Mouse (Mus musculus) erythroblast, embryonic 14.5 days (primary cell): ENCODE data around the gene Nr5a2. TPM values are rescaled to one million over a fixed set of nuclear protein-coding genes. Genes with fewer than 3 reads are reported as not detected.
"Not testable (repeated sequence)": the region's sequence is repeated elsewhere in the genome, so short reads cannot be mapped to it uniquely, and the experiment has no call there.

ENCODE experiments used
- H3K27me3 ChIP-seq: 2 replicates; pipeline ENCODE4 v1.6.1; 2012; ENCODE audit warnings: inconsistent platforms; ENCODE audit not compliant: control insufficient read depth
- H3K36me3 ChIP-seq: 2 replicates; pipeline ENCODE4 v1.6.1; 2012; ENCODE audit warnings: mild to moderate bottlenecking, inconsistent platforms; ENCODE audit not compliant: control insufficient read depth
- H3K4me1 ChIP-seq: 2 replicates; pipeline ENCODE4 v1.6.1; 2012; ENCODE audit warnings: inconsistent platforms; ENCODE audit not compliant: control insufficient read depth
- H3K4me3 ChIP-seq: replicated peaks from 2 replicates; pipeline ENCODE3; 2012; ENCODE audit warnings: moderate library complexity, mild to moderate bottlenecking, inconsistent platforms
- H3K9me3 ChIP-seq: 2 replicates; pipeline ENCODE4 v1.6.1; 2012; ENCODE audit warnings: low read length, inconsistent platforms, mixed read lengths; ENCODE audit not compliant: control insufficient read depth
- GATA1 ChIP-seq: IDR thresholded peaks from 2 replicates; pipeline ENCODE4 v1.6.1; 2012; ENCODE audit warnings: low read length, inconsistent platforms, mixed read lengths
- TAL1 ChIP-seq: IDR thresholded peaks from 3 replicates; pipeline ENCODE4 v1.6.1; 2012; ENCODE audit warnings: low read length, inconsistent platforms, mixed read lengths
- polyA plus RNA-seq: library from polyadenylated mRNA; stranded (reverse); fragments of >175 nt; gene quantifications from 2 replicates; pipeline ENCODE4 v1.2.3, GENCODE M21; 2012

Nr5a2 gene
- polyA plus RNA-seq, 1 experiment: 0.06 TPM

DNA sequence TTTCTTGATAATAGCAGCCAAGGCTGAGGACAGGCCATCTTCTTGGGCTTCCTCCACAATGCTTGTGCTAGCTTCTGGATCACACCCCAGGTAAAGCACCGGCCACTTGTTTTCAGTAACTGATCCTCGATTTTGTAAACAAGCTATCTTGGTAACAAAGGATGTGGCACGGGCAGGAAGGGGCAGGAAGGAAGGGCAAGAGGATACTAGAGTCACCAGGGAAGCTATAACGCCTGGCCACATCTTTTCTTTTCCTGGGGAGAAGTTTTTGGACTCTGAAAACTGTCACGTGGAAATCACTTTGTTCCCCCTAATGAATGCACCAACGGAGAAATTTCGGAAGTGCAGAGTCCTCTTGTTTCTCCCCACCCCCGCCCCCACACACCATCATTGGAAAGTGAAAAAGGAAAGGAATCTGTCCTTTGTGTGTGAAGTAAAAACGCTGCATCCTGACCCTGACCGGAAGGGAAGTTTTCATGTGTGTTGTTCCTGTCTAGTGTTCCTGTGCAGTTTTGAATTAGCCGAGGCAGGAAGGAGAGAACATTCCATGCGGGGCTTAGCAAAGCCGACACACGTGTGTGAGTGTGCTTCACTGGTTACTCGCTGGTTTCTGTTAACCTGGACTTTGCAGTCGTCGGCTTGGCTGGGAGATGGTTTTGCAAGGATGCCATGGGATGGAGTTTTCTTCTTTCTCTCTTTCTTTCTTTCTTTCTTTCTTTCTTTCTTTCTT is 163.7 kb downstream of the Nr5a2 start:
- Histone ChIP-seq H3K4me1 (no peaks in the 10 kb centered on the region), H3K9me3 (no peaks in the 10 kb centered on the region; the same call in 1 of the 2 replicates), H3K27me3 (no peaks in the 10 kb centered on the region), H3K4me3 (no peak overlapping the region), H3K36me3 (no peaks in the 10 kb centered on the region)
- TF ChIP-seq TAL1 (no peak), GATA1 (no peak)

DNA sequence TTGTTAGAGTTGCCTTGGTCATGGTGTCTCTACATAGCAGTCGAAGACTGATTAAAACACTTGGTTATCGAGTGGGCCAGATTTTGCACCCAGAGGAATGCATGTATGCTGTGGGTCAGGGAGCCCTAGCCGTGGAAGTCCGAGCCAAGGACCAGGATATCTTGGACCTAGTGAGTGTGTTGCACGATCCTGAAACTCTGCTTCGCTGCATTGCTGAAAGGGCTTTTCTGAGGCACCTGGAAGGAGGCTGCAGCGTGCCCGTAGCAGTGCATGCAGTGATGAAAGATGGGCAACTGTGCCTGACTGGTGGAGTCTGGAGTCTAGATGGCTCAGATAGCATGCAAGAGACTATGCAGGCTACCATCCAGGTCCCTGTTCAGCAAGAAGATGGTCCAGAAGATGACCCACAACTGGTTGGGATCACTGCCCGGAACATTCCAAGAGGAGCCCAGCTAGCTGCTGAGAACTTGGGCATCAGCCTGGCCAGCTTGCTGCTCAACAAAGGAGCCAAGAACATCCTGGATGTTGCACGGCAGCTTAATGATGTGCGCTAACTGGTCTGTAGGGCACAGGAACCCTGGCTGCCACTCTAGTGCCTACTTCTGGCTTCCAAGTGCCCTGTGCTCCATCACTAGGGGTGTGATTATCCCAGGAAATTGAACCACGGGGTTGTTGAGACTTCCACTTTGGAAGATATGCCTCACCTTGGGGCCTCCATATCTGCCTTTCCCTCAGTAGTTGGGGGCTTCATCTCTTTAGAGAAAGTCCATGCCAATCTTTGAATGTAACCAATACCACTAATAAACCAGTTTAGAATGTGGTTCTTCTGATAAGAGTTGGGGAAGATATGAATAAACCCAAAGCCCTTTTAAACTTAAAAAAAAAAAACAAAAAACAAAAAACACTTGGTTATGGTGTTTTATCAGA is 167.0 kb downstream of the Nr5a2 start:
- H3K4me3 ChIP-seq, H3K9me3 ChIP-seq, H3K4me1 ChIP-seq, H3K36me3 ChIP-seq, H3K27me3 ChIP-seq: not testable (repeated sequence)
